Mouse (Mus musculus): ENCODE results near the gene Sacm1l.
A peak's percentile ranks its signal among the peaks of the same experiment; 100 is the strongest.

The Sacm1l gene

DNA sequence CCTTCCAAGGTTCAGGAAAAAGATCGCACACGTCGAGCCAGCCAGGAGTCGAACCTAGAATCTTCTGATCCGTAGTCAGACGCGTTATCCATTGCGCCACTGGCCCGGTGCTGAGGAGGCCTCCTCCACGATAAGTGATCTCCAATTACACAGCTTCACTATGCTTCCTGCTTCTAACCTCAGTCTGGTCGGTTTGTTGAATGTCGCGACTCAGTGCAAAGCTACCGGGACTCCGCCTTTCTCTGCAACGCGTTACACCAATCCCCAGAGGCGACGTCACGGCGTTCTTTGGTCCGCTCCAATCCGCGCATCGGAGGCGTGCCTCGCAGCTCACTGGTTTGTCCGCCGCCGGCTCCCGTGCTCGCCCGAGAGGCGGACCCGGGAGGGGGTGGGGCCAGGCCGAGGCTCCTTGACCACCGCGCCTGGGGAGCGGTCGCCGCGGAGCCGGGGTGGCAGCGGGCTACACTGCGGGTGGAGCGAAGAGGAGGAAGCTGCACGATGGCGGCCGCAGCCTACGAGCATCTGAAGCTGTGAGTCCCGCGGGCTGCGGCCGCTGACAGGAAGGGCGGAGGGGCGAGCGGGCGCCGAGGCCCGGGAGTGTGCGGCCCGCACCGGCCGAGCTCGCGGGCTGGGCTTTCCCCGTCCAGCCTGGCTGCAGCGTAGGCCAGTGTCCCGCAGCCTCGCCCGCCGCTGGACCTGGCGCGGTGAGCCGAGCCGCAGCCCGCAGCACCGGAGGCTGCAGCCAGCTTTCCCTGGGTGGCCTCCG is at the start of gene Sacm1l:
TSS of gene Sacm1l (plus strand) at position 368 of the 766 bp plus-strand sequence.
- DNase-seq (ENCODE audit: low spot score) = peak; percentile 91

DNA sequence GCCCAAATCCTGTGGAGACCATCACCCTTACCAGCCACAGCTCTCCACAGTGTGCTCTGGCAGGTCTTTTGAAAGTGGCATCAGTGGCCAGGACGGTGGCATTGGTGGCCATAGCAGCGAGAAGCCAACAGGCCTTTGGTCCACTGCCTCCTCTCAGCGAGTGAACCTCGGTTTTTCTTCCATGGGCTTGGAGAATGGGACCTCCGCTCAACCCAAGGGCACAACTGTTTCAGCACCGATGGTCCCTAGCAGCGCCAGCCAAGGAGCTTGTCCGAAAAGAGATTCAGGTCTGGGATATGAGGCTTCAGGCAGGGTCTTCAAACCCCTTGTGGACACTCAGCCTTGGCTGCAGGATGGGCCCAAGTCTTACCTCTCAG is 49.7 kb upstream of the Sacm1l start:
- no peak for DNase-seq (ENCODE audit: low spot score)

DNA sequence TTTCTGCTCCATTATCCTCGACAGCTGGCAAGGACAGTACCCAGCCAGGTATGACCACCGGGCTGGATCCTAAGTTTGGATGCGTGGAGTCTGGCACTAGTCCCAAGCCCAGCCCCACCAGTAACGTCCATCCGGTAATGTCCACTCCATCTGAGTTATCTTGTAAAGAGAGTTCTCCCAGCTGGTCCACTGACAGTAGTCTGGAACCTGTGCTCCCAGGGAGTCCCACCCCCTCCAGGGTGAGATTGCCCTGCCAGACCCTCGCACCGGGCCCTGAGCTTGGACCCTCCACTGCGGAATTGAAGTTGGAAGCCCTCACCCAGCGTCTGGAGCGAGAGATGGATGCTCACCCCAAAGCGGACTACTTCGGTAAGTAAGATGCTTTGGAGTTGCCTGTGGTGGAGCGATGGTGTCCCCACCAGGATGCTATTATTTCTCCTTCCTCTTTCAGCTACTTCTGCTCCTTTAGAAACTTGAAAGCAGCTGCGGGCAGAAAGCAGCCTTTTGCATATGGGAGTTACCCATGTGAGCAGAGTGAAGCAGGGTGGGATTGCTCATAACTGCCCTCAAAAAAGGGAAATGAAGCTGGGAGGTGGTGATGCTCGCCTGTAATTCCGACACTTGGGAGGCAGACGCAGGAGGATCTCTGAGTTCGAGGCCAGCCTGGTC is 49.2 kb upstream of the Sacm1l start:
- no peak for DNase-seq (ENCODE audit: low spot score)

DNA sequence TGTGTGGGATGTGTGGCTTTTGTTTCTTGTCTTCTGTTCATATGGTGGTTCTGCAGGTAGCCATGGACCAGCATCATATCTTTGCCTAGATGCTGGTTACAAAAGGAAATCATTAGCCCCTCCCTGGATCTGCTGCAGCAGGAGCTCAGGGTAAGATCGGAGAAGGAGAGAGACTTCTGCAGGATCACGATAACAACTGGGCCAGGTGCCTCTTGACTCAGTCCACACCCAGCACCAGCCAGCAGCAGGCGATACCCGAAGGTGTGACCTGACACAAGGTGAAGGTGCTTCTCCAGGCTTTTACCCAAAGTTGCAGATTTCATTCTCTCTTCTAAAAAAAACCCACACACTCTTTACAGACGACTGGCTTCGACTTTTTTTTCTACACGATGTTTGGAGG is 48.4 kb upstream of the Sacm1l start:
- DNase-seq (ENCODE audit: low spot score) = no peak

GRCm38 (mm10) chr9:123483598-123483997 is 46.0 kb upstream of the Sacm1l start:
- no peak for DNase-seq (ENCODE audit: low spot score)

- no peak for DNase-seq (ENCODE audit: low spot score)
These were observed 44.7 kb upstream of the Sacm1l start for GRCm38 (mm10) chr9:123484830-123485229.

DNA sequence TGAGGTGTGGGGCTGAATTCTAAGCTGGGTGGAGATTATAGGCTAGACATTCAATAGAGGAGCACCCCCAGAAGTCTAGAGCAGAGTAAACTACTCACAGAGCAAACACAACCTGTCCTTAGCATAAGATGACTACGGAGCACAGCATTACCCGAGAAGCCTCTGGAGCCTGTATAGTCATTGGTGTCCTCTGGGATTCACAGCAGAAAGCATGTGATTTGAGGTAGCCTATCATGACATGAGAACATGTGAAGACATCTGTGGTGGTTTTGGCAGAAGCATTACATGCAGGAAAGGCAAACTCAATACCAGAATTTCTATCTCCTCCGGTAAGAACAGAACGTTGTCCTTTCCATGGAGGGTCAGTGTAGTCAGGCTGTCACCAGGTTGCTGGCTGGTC is 44.0 kb upstream of the Sacm1l start:
- DNase-seq (ENCODE audit: low spot score) = no peak

- DNase-seq (ENCODE audit: low spot score) = no peak
These were observed 42.9 kb upstream of the Sacm1l start for GRCm38 (mm10) chr9:123486635-123487034.

DNA sequence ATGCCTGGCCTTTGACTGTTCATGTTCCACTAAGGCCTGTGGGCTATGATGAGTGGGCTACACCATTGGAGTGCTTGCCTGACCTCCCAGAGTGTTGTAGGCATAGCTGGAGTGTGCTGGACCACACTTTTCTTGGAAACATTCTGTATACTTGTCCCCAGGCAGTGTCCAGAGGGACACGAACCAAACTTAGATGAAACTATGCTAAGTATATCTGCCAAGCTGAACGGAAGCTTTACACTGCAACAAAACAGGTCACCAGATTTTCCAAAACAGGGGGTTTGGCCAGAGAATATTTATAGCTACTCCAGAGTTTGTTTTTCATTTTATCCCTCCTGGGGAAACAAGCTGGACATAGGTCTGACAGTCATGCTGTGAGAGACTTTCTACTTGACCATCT is 40.5 kb upstream of the Sacm1l start:
- DNase-seq (ENCODE audit: low spot score) = no peak

DNA sequence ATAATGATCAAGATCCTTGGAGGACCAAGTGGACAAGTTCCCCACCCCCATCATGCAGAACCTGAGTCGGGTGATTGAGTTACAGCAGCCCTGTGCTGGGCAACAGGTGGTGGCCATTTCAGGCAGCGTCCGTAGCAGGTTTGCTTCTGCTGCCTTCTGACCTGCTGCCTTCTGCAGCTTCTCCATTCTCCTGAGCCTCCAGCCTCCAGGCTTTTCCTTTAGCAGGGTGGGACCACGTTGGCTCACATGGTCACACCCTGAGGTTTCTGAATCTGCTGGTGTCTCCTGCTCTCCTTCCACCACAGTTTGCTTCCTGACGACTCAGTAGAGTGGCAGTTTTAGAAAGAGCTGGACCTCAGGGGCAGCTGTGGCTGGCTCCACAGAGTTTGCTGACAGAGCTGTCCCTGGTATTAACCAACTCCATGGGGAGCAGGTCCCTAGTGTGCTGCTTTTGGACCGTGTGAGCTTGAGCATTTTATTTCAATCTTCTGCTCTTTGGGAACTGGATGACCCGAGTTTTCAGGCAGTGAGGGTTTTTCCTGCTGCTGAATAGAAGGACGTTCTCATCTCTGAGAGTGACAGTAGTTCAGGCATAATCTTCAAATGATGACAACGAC is 39.7 kb upstream of the Sacm1l start:
- DNase-seq (ENCODE audit: low spot score) = no peak

GRCm38 (mm10) chr9:123490930-123491329 is 38.6 kb upstream of the Sacm1l start:
- no peak for DNase-seq (ENCODE audit: low spot score)

DNA sequence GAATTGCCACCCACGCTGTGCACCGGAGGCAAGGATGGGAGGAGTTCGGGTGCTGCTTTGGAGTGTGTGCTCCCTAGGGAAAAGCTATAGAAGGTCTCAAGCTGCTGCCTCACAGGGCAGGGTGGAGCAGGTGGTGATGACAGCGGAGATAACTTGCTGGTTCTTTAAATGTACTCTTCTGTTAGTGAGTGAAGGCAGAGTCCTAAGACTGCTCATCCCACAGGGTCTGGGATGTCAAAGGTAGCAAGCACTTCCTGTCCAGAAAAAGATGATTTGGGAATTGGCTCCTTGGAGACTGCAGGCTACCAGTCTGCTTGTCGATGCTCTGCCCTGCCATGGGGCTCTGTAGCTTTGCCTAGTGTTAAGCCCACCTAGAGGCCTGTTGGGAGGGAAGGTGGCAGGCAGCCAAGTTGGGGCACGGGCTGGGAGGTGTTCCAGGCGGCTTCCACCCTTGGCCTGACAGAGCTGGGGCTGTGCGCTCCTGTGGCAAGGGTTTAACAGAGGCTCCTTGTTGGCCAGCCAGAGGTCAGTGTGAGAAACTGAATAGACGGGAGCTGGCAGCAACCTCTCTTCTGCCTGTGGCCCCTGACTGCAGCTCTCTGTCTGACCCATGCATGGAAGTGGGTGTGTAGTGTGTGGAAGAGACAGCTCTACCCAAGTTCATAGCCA is 37.5 kb upstream of the Sacm1l start:
- DNase-seq (ENCODE audit: low spot score) = no peak

DNA sequence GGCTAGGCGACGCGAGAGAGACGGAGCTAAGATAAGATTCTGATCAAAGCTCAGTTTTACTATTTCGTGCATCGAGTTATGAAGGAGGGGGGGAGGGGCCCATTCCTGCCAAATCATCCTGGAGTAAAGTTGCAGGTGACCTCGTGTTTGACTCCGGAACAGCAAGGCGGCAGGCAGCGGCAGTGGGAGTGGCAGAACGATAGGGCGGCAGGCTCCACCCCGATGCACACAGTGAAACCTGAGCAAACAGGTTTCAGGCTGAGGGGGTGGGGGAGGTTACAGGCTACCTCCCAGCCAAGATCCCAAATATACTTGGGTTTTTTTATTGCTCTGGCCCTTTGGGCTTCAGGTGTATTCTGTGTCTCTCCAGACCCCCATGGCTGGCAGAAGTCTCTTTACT is 32.9 kb upstream of the Sacm1l start:
- DNase-seq (ENCODE audit: low spot score) = no peak

GRCm38 (mm10) chr9:123497906-123498305 is 31.7 kb upstream of the Sacm1l start:
- DNase-seq (ENCODE audit: low spot score) = no peak

GRCm38 (mm10) chr9:123500480-123500879 is 29.1 kb upstream of the Sacm1l start:
- DNase-seq (ENCODE audit: low spot score) = no peak

GRCm38 (mm10) chr9:123503171-123503834 is 26.3 kb upstream of the Sacm1l start:
- DNase-seq (ENCODE audit: low spot score) = no peak

DNA sequence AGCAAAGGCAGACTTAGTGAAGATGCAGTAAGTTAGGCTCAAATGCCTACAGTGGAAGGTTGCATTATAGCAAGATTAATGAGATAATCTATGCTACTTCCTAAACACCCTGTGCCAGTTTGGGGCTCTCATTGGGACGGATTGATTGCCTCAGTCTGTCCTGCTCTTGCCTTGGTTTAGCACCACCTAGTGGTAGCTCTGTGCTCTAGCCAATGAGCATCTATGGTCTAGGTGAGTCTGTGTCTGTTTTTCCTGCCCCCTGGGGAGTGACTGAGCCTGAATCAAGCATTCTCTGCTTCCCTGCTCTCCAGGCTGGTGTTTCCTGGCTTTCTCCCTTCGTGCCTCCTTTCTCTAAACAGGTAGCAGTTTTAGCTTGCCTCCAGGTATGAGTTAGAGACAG is 25.2 kb upstream of the Sacm1l start:
- DNase-seq (ENCODE audit: low spot score) = no peak

GRCm38 (mm10) chr9:123505598-123505997 is 24.0 kb upstream of the Sacm1l start:
- no peak for DNase-seq (ENCODE audit: low spot score)

- no peak for DNase-seq (ENCODE audit: low spot score)
These were observed 23.1 kb upstream of the Sacm1l start for GRCm38 (mm10) chr9:123506270-123507146.

DNA sequence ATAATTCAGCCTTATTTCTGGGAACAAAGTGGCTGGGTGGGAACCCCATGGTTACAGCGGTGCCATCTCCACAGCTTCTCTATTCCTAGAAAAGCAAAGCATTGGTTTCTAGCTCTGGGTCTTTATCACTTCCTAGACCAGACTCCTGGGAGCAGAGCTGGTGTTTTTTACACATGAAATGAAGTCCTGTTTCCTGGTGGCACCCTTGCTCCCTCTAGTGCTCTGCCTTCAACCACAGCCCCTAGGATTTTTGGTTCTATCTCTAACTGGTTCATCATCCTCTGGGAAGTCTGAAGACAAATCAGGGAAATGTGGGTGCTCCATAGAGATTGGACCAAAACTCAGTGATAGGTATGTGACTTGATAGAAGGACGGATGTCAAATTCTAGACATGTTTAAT is 22.2 kb upstream of the Sacm1l start:
- DNase-seq (ENCODE audit: low spot score) = no peak

DNA sequence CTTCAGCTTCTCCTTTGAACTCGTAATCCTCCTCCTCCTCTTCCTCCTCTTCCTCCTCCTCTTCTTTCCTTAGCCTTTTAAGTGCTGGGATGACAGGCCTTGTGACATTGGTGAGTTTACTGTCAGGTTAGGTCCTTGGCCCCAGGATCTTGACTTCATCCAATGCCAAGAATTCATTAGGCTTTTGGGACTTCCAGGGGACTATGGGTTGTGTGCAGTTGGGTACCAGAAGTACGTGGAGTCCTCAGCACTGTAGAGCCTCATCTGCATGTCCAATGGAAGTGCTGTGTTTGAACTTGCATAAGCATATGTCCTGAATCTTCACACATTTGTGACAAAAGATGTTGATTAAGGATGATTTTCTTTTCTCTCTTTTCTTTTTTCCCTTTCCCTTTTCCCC is 20.6 kb upstream of the Sacm1l start:
- no peak for DNase-seq (ENCODE audit: low spot score)
